Mouse (Mus musculus) testis, adult 10 weeks (tissue): ENCODE data around the gene Zranb2. TPM values are rescaled to one million over a fixed set of nuclear protein-coding genes. Genes with fewer than 3 reads are reported as not detected.

Experiments
- polyA plus RNA-seq: library from polyadenylated mRNA; stranded (reverse); fragments of 350-450 nt; fragmentation: Illumina TruSeq; extraction: RNeasy Lipid Tissue Mini Kit (QIAGEN cat#74804); gene quantifications from one replicate; pipeline ENCODE4 v1.2.3, GENCODE M21; 2014; ENCODE audit warnings: low read depth, low replicate concordance

Gene Zranb2
- 338 TPM for polyA plus RNA-seq

DNA sequence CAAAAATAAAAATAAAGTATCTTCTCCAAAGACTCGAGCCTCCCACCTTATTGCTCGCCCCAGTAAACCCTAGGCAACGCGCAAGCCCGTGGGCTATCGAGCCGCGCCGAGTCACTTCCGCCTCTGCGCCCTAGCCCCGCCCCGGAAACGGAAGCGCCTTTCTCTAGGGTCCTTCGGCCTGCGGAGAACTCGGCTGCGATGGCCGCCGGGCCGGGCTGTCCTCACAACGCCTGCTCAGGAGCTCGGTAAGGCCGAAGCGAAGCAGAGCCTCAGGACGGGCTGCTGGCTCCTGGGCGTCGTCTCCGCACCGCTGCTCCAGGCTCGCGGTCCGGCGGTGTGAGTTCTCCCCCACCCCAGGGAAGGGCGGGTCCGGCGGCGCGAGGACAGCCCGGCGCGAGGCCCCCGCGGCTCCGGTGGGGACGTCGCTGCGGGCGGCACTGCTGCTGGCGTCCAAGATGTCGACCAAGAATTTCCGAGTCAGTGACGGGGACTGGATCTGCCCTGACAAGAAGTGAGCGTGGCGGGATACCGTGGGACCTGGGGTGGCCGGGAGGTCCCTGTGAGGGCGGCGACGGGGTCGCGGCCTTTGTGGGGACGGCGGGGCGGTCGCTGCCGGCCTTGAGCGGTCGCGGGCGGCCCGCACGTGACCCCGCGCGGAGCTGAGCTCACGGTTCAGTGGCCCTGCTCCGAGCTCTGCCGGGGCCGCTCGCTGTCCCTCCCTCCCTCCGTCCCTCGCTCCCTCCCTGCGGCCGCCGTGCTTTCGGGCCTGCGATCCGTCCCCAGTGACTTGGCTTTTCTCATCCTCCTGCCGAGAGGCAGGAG lies at the start of gene Zranb2:
Gene Zranb2, plus strand, starts transcription at position 197 of the 822 bp plus-strand sequence.

DNA sequence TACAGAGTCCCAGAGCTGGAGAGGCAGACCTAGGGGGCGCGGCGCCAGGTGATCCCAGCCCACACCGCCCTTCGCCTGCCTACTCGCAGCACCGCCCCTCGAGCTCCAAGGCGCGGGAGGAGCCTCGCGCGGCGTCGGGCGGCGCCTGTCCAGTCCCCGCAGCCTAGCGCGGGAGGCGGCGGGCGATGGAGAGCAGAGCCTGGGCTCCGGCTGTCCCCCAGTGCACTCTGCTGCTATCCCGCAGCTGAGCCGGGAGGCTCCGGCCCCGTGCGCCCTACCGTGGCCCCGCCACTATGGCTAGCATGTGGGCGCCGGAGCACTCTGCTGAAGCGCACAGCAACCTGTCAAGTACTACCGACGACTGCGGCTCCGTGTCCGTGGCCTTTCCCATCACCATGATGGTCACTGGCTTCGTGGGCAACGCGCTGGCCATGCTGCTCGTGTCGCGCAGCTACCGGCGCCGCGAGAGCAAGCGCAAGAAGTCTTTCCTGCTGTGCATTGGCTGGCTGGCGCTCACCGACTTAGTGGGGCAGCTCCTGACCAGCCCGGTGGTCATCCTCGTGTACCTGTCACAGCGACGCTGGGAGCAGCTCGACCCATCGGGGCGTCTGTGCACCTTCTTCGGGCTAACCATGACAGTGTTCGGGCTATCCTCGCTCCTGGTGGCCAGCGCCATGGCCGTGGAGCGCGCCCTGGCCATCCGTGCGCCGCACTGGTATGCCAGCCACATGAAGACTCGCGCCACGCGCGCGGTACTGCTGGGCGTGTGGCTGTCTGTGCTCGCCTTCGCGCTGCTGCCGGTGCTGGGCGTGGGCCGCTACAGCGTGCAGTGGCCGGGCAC lies 33.0 kb downstream of the Zranb2 start, which contains the start of gene Ptger3:
Gene Ptger3, plus strand, starts transcription at position 168 of the 841 bp plus-strand sequence.

Other genes with a start within 250 kb of the Zranb2 start
- gene Ptger3, start 32.7 kb downstream of the Zranb2 start, polyA plus RNA-seq, result 0.17 TPM